ENCODE assay signal across 22 mouse cellular contexts in the genomic region with DNA sequence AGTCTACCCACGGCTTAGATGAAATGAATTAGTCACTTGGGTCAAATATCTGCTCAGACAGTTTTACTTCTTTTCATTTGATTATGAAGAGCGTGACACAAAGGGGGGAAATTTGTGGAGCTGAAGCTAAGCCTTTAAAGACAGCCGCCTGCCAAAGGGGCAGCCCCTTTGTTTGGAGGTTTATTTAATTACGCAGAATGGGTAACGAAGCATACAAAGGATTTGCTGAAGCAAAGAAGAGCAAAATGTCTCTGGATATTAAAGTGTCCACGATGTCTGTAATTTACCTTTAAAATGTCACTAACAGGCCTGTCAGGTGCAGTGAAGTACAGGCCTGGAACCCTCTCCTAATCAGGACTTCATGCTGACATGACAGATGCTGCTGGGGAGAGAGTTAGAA. TPM values are rescaled to one million over a fixed set of nuclear protein-coding genes. Genes with fewer than 3 reads are reported as not detected.
DNase-seq lines count a peak whose midpoint lies in the region; ATAC-seq and TF ChIP-seq lines count a peak whose summit lies in the region.
"Had no signal": no experiment of that assay in that cellular context is flagged by ENCODE, and none has a peak within 500 bp of the region (broad histone marks: within the 10 kb centered on the region; RNA-seq: fewer than 3 reads in every experiment).

No protein-coding gene starts in this region.

- TF ChIP-seq POLR2A in CH12.LX (IDR thresholded peaks at IDR 0.05; ENCODE audit: low read depth, low read length): no peak

- TF ChIP-seq RAD21 in CH12.LX (IDR thresholded peaks at IDR 0.05; ENCODE audit: low read depth, low read length): no peak

- H3K9me3 ChIP-seq in forebrain, embryonic 11.5 days (ENCODE audit: control insufficient read depth, low read length): no peaks in the 10 kb centered on the region
- no peaks in the 10 kb centered on the region for H3K9me3 ChIP-seq in forebrain, embryonic 15.5 days
- no peaks in the 10 kb centered on the region for H3K9me3 ChIP-seq in midbrain, postnatal 0 days (ENCODE audit: low read length)
- no peaks in the 10 kb centered on the region for H3K9me3 ChIP-seq in midbrain, embryonic 13.5 days
- H3K9me3 ChIP-seq in CH12.LX (replicated peaks; ENCODE audit: low read length): no peaks in the 10 kb centered on the region
- H3K9me3 ChIP-seq: embryonic facial prominence, embryonic 13.5 days; heart, embryonic 15.5 days; hindbrain, embryonic 13.5 days had no signal

- dilution Hi-C loops in CH12.LX (cut with MboI; ENCODE audit: extremely low pct_ligation_motif_present, extremely low pct_unique_long_range_greater_than_20kb, low sequenced_read_pairs): no loop called here

- peak; percentile 37; the same call in 1 of the 2 replicates for ATAC-seq in forebrain, embryonic 11.5 days (replicated peaks; ENCODE audit: low FRiP score)
- no peak for ATAC-seq in forebrain, embryonic 15.5 days (replicated peaks)
- no peak for ATAC-seq in midbrain, postnatal 0 days (ENCODE audit: low FRiP score)
- no peak for ATAC-seq in midbrain, embryonic 13.5 days
- ATAC-seq: forebrain, postnatal 0 days had no signal

- DNase-seq in forebrain, embryonic 11.5 days (ENCODE audit: low spot score): no peak
- DNase-seq in midbrain, postnatal 0 days (ENCODE audit: low spot score): peak; percentile 17
- DNase-seq in CH12.LX (ENCODE audit: extremely low read depth): peak; percentile 81
- DNase-seq in retina, postnatal 1 day: peak; percentile 73
- DNase-seq in thymus, postnatal 14 days: no peak
- DNase-seq in urinary bladder, postnatal 36 days (ENCODE audit: low spot score in 2 of 2): no peak
- DNase-seq: adrenal gland, adult 2 months; adrenal gland, postnatal 25 days; cerebellum, adult 2 months; cerebellum, postnatal 25 days; forebrain, postnatal 0 days; gastrocnemius, postnatal 14 days; heart, adult 2 months; heart, postnatal 14 days had no signal

- WGBS in forebrain, embryonic 11.5 days: 11% methylated on average over 6 of the region's 6 CpGs
- WGBS in forebrain, embryonic 15.5 days: 5% methylated on average over 6 of the region's 6 CpGs
- WGBS in midbrain, postnatal 0 days: 23% methylated on average over 6 of the region's 6 CpGs
- 7% methylated on average over 6 of the region's 6 CpGs for WGBS in midbrain, embryonic 13.5 days

- in situ Hi-C loops in CH12.LX (cut with MboI; ENCODE audit: low pct_ligation_motif_present, low pct_unique_long_range_greater_than_20kb, low sequenced_read_pairs): no loop called here

- H3K27me3 ChIP-seq in forebrain, embryonic 11.5 days (ENCODE audit: control insufficient read depth, insufficient read depth, low read length): no peaks in the 10 kb centered on the region
- no peaks in the 10 kb centered on the region for H3K27me3 ChIP-seq in forebrain, embryonic 15.5 days
- no peaks in the 10 kb centered on the region for H3K27me3 ChIP-seq in midbrain, postnatal 0 days (ENCODE audit: insufficient read depth, low read length)
- no peaks in the 10 kb centered on the region for H3K27me3 ChIP-seq in midbrain, embryonic 13.5 days
- H3K27me3 ChIP-seq in CH12.LX (replicated peaks): no peaks in the 10 kb centered on the region
- H3K27me3 ChIP-seq: embryonic facial prominence, embryonic 13.5 days; heart, embryonic 15.5 days; hindbrain, embryonic 13.5 days had no signal

- H3K4me2 ChIP-seq in forebrain, embryonic 11.5 days (ENCODE audit: low read depth, low read length, severe bottlenecking): no peak overlapping the region
- no peak overlapping the region for H3K4me2 ChIP-seq in forebrain, embryonic 15.5 days (replicated peaks)
- H3K4me2 ChIP-seq in midbrain, postnatal 0 days (ENCODE audit: low read depth, low read length, poor library complexity, severe bottlenecking): no peak overlapping the region
- no peak overlapping the region for H3K4me2 ChIP-seq in midbrain, embryonic 13.5 days (replicated peaks)
- peak overlapping the region; percentile 21 for H3K4me2 ChIP-seq in CH12.LX (ENCODE audit: insufficient read depth, low read depth, poor library complexity, severe bottlenecking)
- H3K4me2 ChIP-seq: embryonic facial prominence, embryonic 13.5 days; heart, embryonic 11.5 days; heart, embryonic 15.5 days; hindbrain, embryonic 13.5 days had no signal

- H3K4me1 ChIP-seq in forebrain, embryonic 11.5 days (replicated peaks; ENCODE audit: control insufficient read depth, insufficient read depth, low read length): peaks cover 3% of the 10 kb centered on the region
- H3K4me1 ChIP-seq in forebrain, embryonic 15.5 days: peaks cover 6% of the 10 kb centered on the region
- H3K4me1 ChIP-seq in midbrain, postnatal 0 days (ENCODE audit: insufficient read depth, low read length): peaks cover 5% of the 10 kb centered on the region; the same call in 1 of the 2 replicates
- peaks cover 7% of the 10 kb centered on the region for H3K4me1 ChIP-seq in midbrain, embryonic 13.5 days (replicated peaks)
- peaks cover 0 to 46% of the 10 kb centered on the region in 2 experiments; a peak in 2 of 4 replicates for H3K4me1 ChIP-seq in CH12.LX (ENCODE audit: control insufficient read depth in 1 of 2, insufficient read depth in 2 of 2)
- H3K4me1 ChIP-seq: heart, embryonic 15.5 days had no signal

- H3K79me2 ChIP-seq in CH12.LX (replicated peaks; ENCODE audit: control insufficient read depth, extremely low read depth, insufficient read depth, poor library complexity, severe bottlenecking): no peaks in the 10 kb centered on the region

- H3K27ac ChIP-seq in forebrain, embryonic 11.5 days (ENCODE audit: low read depth, low read length): no peak overlapping the region
- H3K27ac ChIP-seq in forebrain, embryonic 15.5 days (replicated peaks): no peak overlapping the region
- no peak overlapping the region for H3K27ac ChIP-seq in midbrain, postnatal 0 days (ENCODE audit: low read depth, low read length)
- no peak overlapping the region for H3K27ac ChIP-seq in midbrain, embryonic 13.5 days
- H3K27ac ChIP-seq in CH12.LX (ENCODE audit: insufficient read depth, low read depth): peak overlapping the region; percentile 55; the same call in 1 of the 2 replicates
- H3K27ac ChIP-seq: embryonic facial prominence, embryonic 13.5 days; heart, adult 2 months; heart, embryonic 15.5 days; hindbrain, embryonic 13.5 days had no signal

- no peak for TF ChIP-seq CTCF in midbrain, postnatal 0 days (IDR thresholded peaks at IDR 0.05)
- TF ChIP-seq CTCF in CH12.LX (conservative IDR thresholded peaks at IDR 0.05 in 1 of 2, IDR thresholded peaks at IDR 0.05 in 1 of 2; ENCODE audit: low read depth in 2 of 2, low read length in 2 of 2): no peak

- no peak overlapping the region for H3K4me3 ChIP-seq in forebrain, embryonic 11.5 days (ENCODE audit: low read depth, low read length)
- no peak overlapping the region for H3K4me3 ChIP-seq in forebrain, embryonic 15.5 days
- no peak overlapping the region for H3K4me3 ChIP-seq in midbrain, postnatal 0 days (ENCODE audit: low read depth, low read length)
- H3K4me3 ChIP-seq in midbrain, embryonic 13.5 days (replicated peaks): no peak overlapping the region
- H3K4me3 ChIP-seq in CH12.LX (replicated peaks in 1 of 3; ENCODE audit: low read depth in 2 of 3, low read length in 2 of 3, poor library complexity in 1 of 3): no peak overlapping the region
- H3K4me3 ChIP-seq: embryonic facial prominence, embryonic 13.5 days; heart, adult 2 months; heart, embryonic 15.5 days; hindbrain, embryonic 13.5 days had no signal

- H3K9ac ChIP-seq in forebrain, embryonic 11.5 days (ENCODE audit: low read length): no peak overlapping the region
- H3K9ac ChIP-seq in forebrain, embryonic 15.5 days (replicated peaks): no peak overlapping the region
- no peak overlapping the region for H3K9ac ChIP-seq in midbrain, postnatal 0 days (replicated peaks; ENCODE audit: low read length, poor library complexity, severe bottlenecking)
- H3K9ac ChIP-seq in midbrain, embryonic 13.5 days (replicated peaks): no peak overlapping the region
- no peak overlapping the region for H3K9ac ChIP-seq in CH12.LX (ENCODE audit: insufficient read depth, low read depth)
- H3K9ac ChIP-seq: embryonic facial prominence, embryonic 13.5 days; forebrain, postnatal 0 days; heart, embryonic 15.5 days; hindbrain, embryonic 13.5 days had no signal

- TF ChIP-seq EP300 in CH12.LX (IDR thresholded peaks at IDR 0.05; ENCODE audit: low read length): no peak

- no peaks in the 10 kb centered on the region for H3K36me3 ChIP-seq in forebrain, embryonic 11.5 days (ENCODE audit: control insufficient read depth, insufficient read depth, low read length)
- no peaks in the 10 kb centered on the region for H3K36me3 ChIP-seq in forebrain, embryonic 15.5 days
- no peaks in the 10 kb centered on the region for H3K36me3 ChIP-seq in midbrain, postnatal 0 days (ENCODE audit: insufficient read depth, low read length)
- H3K36me3 ChIP-seq in midbrain, embryonic 13.5 days: no peaks in the 10 kb centered on the region
- H3K36me3 ChIP-seq in CH12.LX (replicated peaks in 1 of 2; ENCODE audit: control insufficient read depth in 1 of 2, insufficient read depth in 1 of 2, low read length in 1 of 2): no peaks in the 10 kb centered on the region
- H3K36me3 ChIP-seq: embryonic facial prominence, embryonic 13.5 days; heart, embryonic 15.5 days; hindbrain, embryonic 13.5 days had no signal

TF ChIP-seq in CH12.LX, 34 proteins besides CTCF, POLR2A, EP300 and RAD21 (continues in another document):
- TF ChIP-seq CHD1 (IDR thresholded peaks at IDR 0.05; ENCODE audit: low read depth, low read length) (no peak), CHD2 (IDR thresholded peaks at IDR 0.05; ENCODE audit: low read length) (no peak), POLR2AphosphoS2 (IDR thresholded peaks at IDR 0.05; ENCODE audit: low read depth, low read length) (no peak), USF2 (conservative IDR thresholded peaks at IDR 0.05; ENCODE audit: low read depth, low read length) (no peak), NELFE (IDR thresholded peaks at IDR 0.05; ENCODE audit: low read depth, low read length) (no peak), MYC (IDR thresholded peaks at IDR 0.05; ENCODE audit: low read depth, low read length) (no peak), ZC3H11A (IDR thresholded peaks at IDR 0.05; ENCODE audit: low read depth, low read length) (no peak), PAX5 (IDR thresholded peaks at IDR 0.05; ENCODE audit: low read length) (no peak), GABPA (IDR thresholded peaks at IDR 0.05; ENCODE audit: insufficient replicate concordance, low read depth, low read length) (no peak), ETS1 (conservative IDR thresholded peaks at IDR 0.05; ENCODE audit: low read depth, low read length) (no peak), KAT2A (IDR thresholded peaks at IDR 0.05; ENCODE audit: insufficient replicate concordance, low read length) (no peak)

RNA-seq across cellular contexts. Expression of gene Avpr1a, which starts 51.0 kb away (rescaled TPM):
- 0.20 and 0.25 TPM in 2 replicates for polyA plus RNA-seq in forebrain, embryonic 11.5 days (2014; fragmentation: Nextera tagmentation; extraction: Ambion mirVana)
- 1.0 and 1.6 TPM in 2 replicates for polyA plus RNA-seq in forebrain, embryonic 15.5 days (2015; fragmentation: Nextera tagmentation; extraction: Ambion mirVana)
- 2.1 and 3.2 TPM in 2 replicates for total RNA-seq in midbrain, postnatal 0 days (2014; rRNA removed)
- 2.8 and 3.3 TPM in 2 replicates for polyA plus RNA-seq in midbrain, postnatal 0 days (2015; fragmentation: Nextera tagmentation; extraction: Ambion mirVana)
- 1.2 and 1.9 TPM in 2 replicates for polyA plus RNA-seq in midbrain, embryonic 13.5 days (2015; fragmentation: Nextera tagmentation; extraction: Ambion mirVana)
- total RNA-seq in CH12.LX (2012; rRNA removed) (not detected in 2 replicates), CH12.LX (2014; rRNA removed) (not detected in 2 replicates)
- polyA plus RNA-seq in CH12.LX (2012; ENCODE audit: insufficient read length, low read depth): not detected in 2 replicates
- total RNA-seq: hematopoietic stem cell, adult 5-6 weeks; MEL had no signal

Comparison
In these comparisons a context has a peak if more than half of its experiments do, and no peak if none do; other contexts are left out.
1. DNase-seq: peak in midbrain, postnatal 0 days (single experiment), CH12.LX (single experiment) and retina, postnatal 1 day (single experiment); none in forebrain, embryonic 11.5 days (single experiment), thymus, postnatal 14 days (single experiment) and urinary bladder, postnatal 36 days (0 of 2).